ENCODE assay signal across 9 mouse cellular contexts in genomic region chr2:29649795-29650457, GRCm38 (mm10). TPM values are rescaled to one million over a fixed set of nuclear protein-coding genes. Genes with fewer than 3 reads are reported as not detected.
A peak's percentile ranks its signal among the peaks of the same experiment; 100 is the strongest.
DNase-seq lines count a peak whose midpoint lies in the region; ATAC-seq lines count a peak whose summit lies in the region.
"Had no signal": no experiment of that assay in that cellular context is flagged by ENCODE, and none has a peak within 500 bp of the region (broad histone marks: within the 10 kb centered on the region; RNA-seq: fewer than 3 reads in every experiment).

No protein-coding gene starts in this region.

- peak overlapping the region; percentile 20; the same call in 1 of the 2 replicates for H3K27ac ChIP-seq in liver, embryonic 12.5 days
- H3K27ac ChIP-seq in forebrain, embryonic 14.5 days (ENCODE audit: low read depth, low read length), result no peak overlapping the region

- DNase-seq in liver (no peak), adipocyte (ENCODE audit: low spot score) (peak; percentile 79)
- DNase-seq in lung, postnatal 10 days, result peak; percentile 77
- DNase-seq in right cerebral cortex, postnatal 14 days, result no peak
- DNase-seq in cerebellum, postnatal 36 days, result no peak
- no peak for DNase-seq in forebrain, embryonic 14.5 days (ENCODE audit: low spot score)

- peaks cover 23% of the 10 kb centered on the region for H3K4me1 ChIP-seq in liver, embryonic 12.5 days
- H3K4me1 ChIP-seq in forebrain, embryonic 14.5 days (ENCODE audit: control insufficient read depth, insufficient read depth, low read length), result peaks cover 8% of the 10 kb centered on the region

- H3K9ac ChIP-seq in liver, embryonic 12.5 days, result no peak overlapping the region
- H3K9ac ChIP-seq in forebrain, embryonic 14.5 days (ENCODE audit: low read length), result no peak overlapping the region

- ATAC-seq in liver, embryonic 12.5 days, result no peak
- peak; percentile 68 for ATAC-seq in inflammation-experienced regulatory T-cells, adult 6 months
- no peak for ATAC-seq in forebrain, embryonic 14.5 days

- H3K36me3 ChIP-seq in liver, embryonic 12.5 days, result peaks cover 6% of the 10 kb centered on the region; the same call in 1 of the 2 replicates
- H3K36me3 ChIP-seq in forebrain, embryonic 14.5 days (ENCODE audit: control insufficient read depth, insufficient read depth, low read length), result 0 out of 2 replicates have a peak, but pooled peaks cover under 1% of the 10 kb centered on the region

- H3K4me3 ChIP-seq in liver, embryonic 12.5 days, result no peak overlapping the region
- H3K4me3 ChIP-seq in forebrain, embryonic 14.5 days (ENCODE audit: low read depth, low read length), result no peak overlapping the region
- H3K4me3 ChIP-seq: megakaryocyte, embryonic 14.5 days had no signal

- no peak overlapping the region for H3K4me2 ChIP-seq in liver, embryonic 12.5 days
- H3K4me2 ChIP-seq in forebrain, embryonic 14.5 days (ENCODE audit: low read length), result no peak overlapping the region

- WGBS in liver, embryonic 12.5 days (ENCODE audit: insufficient replicate concordance), result 68% methylated on average over 10 of the region's 10 CpGs
- WGBS in forebrain, embryonic 14.5 days, result 89% methylated on average over 10 of the region's 10 CpGs

- no peaks in the 10 kb centered on the region for H3K9me3 ChIP-seq in liver, embryonic 12.5 days (replicated peaks)
- no peaks in the 10 kb centered on the region for H3K9me3 ChIP-seq in forebrain, embryonic 14.5 days (replicated peaks; ENCODE audit: control insufficient read depth, low read length)
- H3K9me3 ChIP-seq: megakaryocyte, embryonic 14.5 days had no signal

- no peaks in the 10 kb centered on the region for H3K27me3 ChIP-seq in liver, embryonic 12.5 days (replicated peaks)
- H3K27me3 ChIP-seq in forebrain, embryonic 14.5 days (replicated peaks; ENCODE audit: control insufficient read depth, insufficient read depth, low read length), result no peaks in the 10 kb centered on the region
- H3K27me3 ChIP-seq: megakaryocyte, embryonic 14.5 days had no signal

RNA-seq across cellular contexts. Expression of gene Rapgef1, which starts 30.4 kb away (rescaled TPM):
- 10.1 and 10.8 TPM in 2 replicates for polyA plus RNA-seq in liver, embryonic 12.5 days (2016; fragmentation: Nextera tagmentation; extraction: Ambion mirVana)
- 10 to 100 TPM; 26.4 to 37.9 (median 29.7) TPM for polyA plus RNA-seq in inflammation-experienced regulatory T-cells, adult 6 months (2017; shearing (Covaris generic))
- 17.3 and 19.9 TPM in 2 replicates for polyA plus RNA-seq in forebrain, embryonic 14.5 days (2014; fragmentation: Nextera tagmentation; extraction: Ambion mirVana)

Comparison
In these comparisons a context has a peak if more than half of its experiments do, and no peak if none do; other contexts are left out.
1. DNase-seq: peak in adipocyte (single experiment) and lung, postnatal 10 days (single experiment); none in liver (single experiment), right cerebral cortex, postnatal 14 days (single experiment), cerebellum, postnatal 36 days (0 of 2) and forebrain, embryonic 14.5 days (single experiment).